Mouse (Mus musculus) small intestine, adult 2 months (tissue): ENCODE data around the gene Mlec.
A peak's percentile ranks its signal among the peaks of the same experiment; 100 is the strongest.

Source experiments
- CTCF ChIP-seq: fragments of 200-500 bp; IDR thresholded peaks from 2 replicates; pipeline ENCODE4 v1.5.1; 2012; ENCODE audit warnings: low read depth, mild to moderate bottlenecking, control low read depth, inconsistent platforms, low read length, moderate library complexity, mixed read lengths; ENCODE audit not compliant: insufficient replicate concordance, insufficient read length; ENCODE audit errors: extremely low read depth
- POLR2A ChIP-seq: fragments of 200-500 bp; IDR thresholded peaks from 2 replicates; pipeline ENCODE4 v1.6.1; 2012; ENCODE audit warnings: low read depth, mild to moderate bottlenecking, control low read depth, inconsistent platforms, low read length, moderate library complexity

DNA sequence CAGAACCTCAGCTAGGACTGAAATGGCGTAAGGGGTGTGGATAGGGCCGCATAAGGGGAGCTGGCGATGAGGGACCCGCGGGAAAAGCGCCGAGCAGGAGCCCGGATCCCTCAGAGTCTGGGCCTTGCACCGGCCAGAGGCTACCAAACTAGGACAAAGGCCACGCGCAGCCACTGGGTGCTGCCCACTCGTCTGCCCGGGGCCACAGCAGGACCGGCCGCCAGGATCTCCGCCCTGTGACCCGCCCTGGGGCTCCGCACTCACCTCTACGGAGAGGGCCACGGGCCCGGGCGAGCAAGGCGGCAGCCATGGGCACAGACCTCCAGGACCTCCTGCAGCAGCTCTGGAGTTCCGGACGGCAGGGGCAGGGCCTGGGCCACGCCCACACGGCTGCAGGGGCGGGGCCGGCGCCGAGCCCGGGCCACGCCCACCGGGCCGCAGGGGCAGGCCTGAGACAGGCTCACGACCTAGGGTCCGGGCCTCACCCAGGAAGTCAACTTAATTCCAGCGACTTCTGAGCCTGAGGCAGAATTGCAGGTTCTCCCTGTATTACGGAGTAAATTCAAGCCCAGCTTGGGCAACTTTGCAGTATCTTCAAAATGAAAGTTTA, 38.9 kb downstream of the Mlec start, which contains the start of gene Acads:
- TF ChIP-seq CTCF: no peak
- peak; percentile 44 for TF ChIP-seq POLR2A
